Mouse (Mus musculus) embryonic facial prominence, embryonic 11.5 days (tissue): ENCODE measurements around the gene Srbd1. TPM values are rescaled to one million over a fixed set of nuclear protein-coding genes. Genes with fewer than 3 reads are reported as not detected.
A peak's percentile ranks its signal among the peaks of the same experiment; 100 is the strongest.

Experiments
- ATAC-seq: fragments of 200-750 bp; cut with Nextera tagmentation; replicated peaks from 2 replicates; pipeline ENCODE4 v1.8.0; 2017; ENCODE audit warnings: low read depth; ENCODE audit not compliant: insufficient number of reproducible peaks, low FRiP score, low TSS enrichment
- DNase-seq: peaks from one replicate; pipeline ENCODE4 v3.0.0-alpha.2; 2015; ENCODE audit warnings: low spot score
- H3K27ac ChIP-seq: fragments of 300-500 bp; sonication (generic); replicated peaks from 2 replicates; pipeline ENCODE4 v1.5.1; 2014; ENCODE audit warnings: mild to moderate bottlenecking, low read depth, low read length, control low read depth
- H3K27me3 ChIP-seq: fragments of 300-500 bp; sonication (generic); 2 replicates; pipeline ENCODE4 v1.6.1; 2014; ENCODE audit warnings: mild to moderate bottlenecking, low read length, moderate library complexity, mixed read lengths; ENCODE audit not compliant: control insufficient read depth, insufficient read depth
- H3K36me3 ChIP-seq: fragments of 300-500 bp; sonication (generic); replicated peaks from 2 replicates; pipeline ENCODE4 v1.6.1; 2014; ENCODE audit warnings: low read depth, mild to moderate bottlenecking, low read length, moderate library complexity, mixed read lengths; ENCODE audit not compliant: control insufficient read depth, insufficient read depth
- H3K4me1 ChIP-seq: fragments of 300-500 bp; sonication (generic); 2 replicates; pipeline ENCODE4 v1.6.1; 2014; ENCODE audit warnings: low read length, mixed read lengths; ENCODE audit not compliant: control insufficient read depth, insufficient read depth
- H3K4me2 ChIP-seq: fragments of 300-500 bp; sonication (generic); 2 replicates; pipeline ENCODE4 v1.6.1; 2014; ENCODE audit warnings: low read depth, mild to moderate bottlenecking, control low read depth, low read length, moderate library complexity
- H3K4me3 ChIP-seq: fragments of 300-500 bp; sonication (generic); 2 replicates; pipeline ENCODE4 v1.5.1; 2014; ENCODE audit warnings: low read depth, low read length, control low read depth
- H3K9ac ChIP-seq: fragments of 300-500 bp; sonication (generic); replicated peaks from 2 replicates; pipeline ENCODE4 v1.6.1; 2014; ENCODE audit warnings: mild to moderate bottlenecking, control low read depth, low read length
- H3K9me3 ChIP-seq: fragments of 300-500 bp; sonication (generic); replicated peaks from 2 replicates; pipeline ENCODE4 v1.6.1; 2016; ENCODE audit warnings: mild to moderate bottlenecking, low read length, inconsistent platforms, mixed read lengths; ENCODE audit not compliant: control insufficient read depth
- WGBS: fragments of 180-500 bp; shearing (Covaris S2); extraction: QIAGEN DNeasy Blood & Tissue Kit; methylation state at CpG from one replicate; pipeline ENCODE4 v1.1.7; 2014; 5-methylcytosine and 5-hydroxymethylcytosine counted together
- polyA plus RNA-seq: library from polyadenylated mRNA; unstranded; fragments of >200 nt; fragmentation: Nextera tagmentation; extraction: Ambion mirVana; gene quantifications from 2 replicates; pipeline ENCODE4 v1.2.1, GENCODE M21; 2014

Gene Srbd1
- polyA plus RNA-seq, 1 experiment from 2014 or later, result 12.3 TPM

GRCm38 (mm10) chr17:85943551-85943981 lies 201.4 kb downstream of the Srbd1 start:
- Histone ChIP-seq H3K4me3 (no peak overlapping the region), H3K9me3 (no peaks in the 10 kb centered on the region), H3K4me1 (no peaks in the 10 kb centered on the region), H3K4me2 (no peak overlapping the region), H3K27me3 (no peaks in the 10 kb centered on the region), H3K9ac (no peak overlapping the region), H3K27ac (no peak overlapping the region), H3K36me3 (no peaks in the 10 kb centered on the region)
- ATAC-seq, result no peak
- DNase-seq, result peak; percentile 25
- 34% methylated on average over 14 of the region's 14 CpGs for WGBS

- H3K4me1 ChIP-seq, result no peaks in the 10 kb centered on the region
- DNase-seq (no peak), ATAC-seq (no peak)
- H3K27ac ChIP-seq, result no peak overlapping the region
- H3K9me3 ChIP-seq, result no peaks in the 10 kb centered on the region
- no peak overlapping the region for H3K9ac ChIP-seq
- H3K4me3 ChIP-seq, result no peak overlapping the region
- no peaks in the 10 kb centered on the region for H3K36me3 ChIP-seq
- H3K4me2 ChIP-seq, result no peak overlapping the region
- H3K27me3 ChIP-seq, result no peaks in the 10 kb centered on the region
- 76% methylated on average over 5 of the region's 5 CpGs for WGBS
Measured at GRCm38 (mm10) chr17:85943071-85943470, 201.9 kb downstream of the Srbd1 start.

GRCm38 (mm10) chr17:85942123-85942522 lies 202.9 kb downstream of the Srbd1 start:
- Histone ChIP-seq H3K4me1 (no peaks in the 10 kb centered on the region), H3K9me3 (no peaks in the 10 kb centered on the region), H3K27ac (no peak overlapping the region), H3K27me3 (no peaks in the 10 kb centered on the region), H3K36me3 (no peaks in the 10 kb centered on the region), H3K9ac (no peak overlapping the region), H3K4me3 (no peak overlapping the region), H3K4me2 (no peak overlapping the region)
- no peak for ATAC-seq
- WGBS, result 95% methylated on average over 5 of the region's 5 CpGs
- DNase-seq, result no peak

- no peak overlapping the region for H3K9ac ChIP-seq
- no peak overlapping the region for H3K4me3 ChIP-seq
- H3K4me1 ChIP-seq, result no peaks in the 10 kb centered on the region
- H3K9me3 ChIP-seq, result no peaks in the 10 kb centered on the region
- DNase-seq (no peak), ATAC-seq (no peak)
- H3K27me3 ChIP-seq, result no peaks in the 10 kb centered on the region
- H3K27ac ChIP-seq, result no peak overlapping the region
- WGBS, result 63% methylated on average over 8 of the region's 8 CpGs
- no peaks in the 10 kb centered on the region for H3K36me3 ChIP-seq
- no peak overlapping the region for H3K4me2 ChIP-seq
Measured at GRCm38 (mm10) chr17:85941141-85941738, 203.7 kb downstream of the Srbd1 start.

GRCm38 (mm10) chr17:85937131-85937530 lies 207.8 kb downstream of the Srbd1 start:
- H3K4me1 ChIP-seq, result peaks cover 3% of the 10 kb centered on the region; the same call in 1 of the 2 replicates
- H3K9ac ChIP-seq, result no peak overlapping the region
- no peak overlapping the region for H3K4me2 ChIP-seq
- H3K4me3 ChIP-seq, result no peak overlapping the region
- ATAC-seq (no peak), DNase-seq (no peak)
- no peaks in the 10 kb centered on the region for H3K27me3 ChIP-seq
- WGBS, result 95% methylated on average over 4 of the region's 4 CpGs
- H3K9me3 ChIP-seq, result no peaks in the 10 kb centered on the region
- H3K27ac ChIP-seq, result no peak overlapping the region
- no peaks in the 10 kb centered on the region for H3K36me3 ChIP-seq

- Histone ChIP-seq H3K36me3 (no peaks in the 10 kb centered on the region), H3K4me3 (no peak overlapping the region), H3K4me2 (no peak overlapping the region), H3K27me3 (no peaks in the 10 kb centered on the region), H3K9me3 (no peaks in the 10 kb centered on the region), H3K27ac (no peak overlapping the region), H3K4me1 (peaks cover 3% of the 10 kb centered on the region; the same call in 1 of the 2 replicates), H3K9ac (no peak overlapping the region)
- ATAC-seq, result no peak
- DNase-seq, result no peak
- 53% methylated on average over 10 of the region's 10 CpGs for WGBS
Measured at GRCm38 (mm10) chr17:85935268-85935667, 209.7 kb downstream of the Srbd1 start.

Other genes with a start within 250 kb of the Srbd1 start
- gene Prkce, start 22.6 kb upstream of the Srbd1 start, polyA plus RNA-seq, result 6.1 and 6.7 TPM in 2 replicates